Mouse (Mus musculus) hindbrain, embryonic 15.5 days (tissue): ENCODE measurements around the gene Kif22. TPM values are rescaled to one million over a fixed set of nuclear protein-coding genes. Genes with fewer than 3 reads are reported as not detected.
"Not testable (repeated sequence)": the region's sequence is repeated elsewhere in the genome, so short reads cannot be mapped to it uniquely, and the experiment has no call there.

Source experiments
- ATAC-seq: fragments of 200-750 bp; cut with Nextera tagmentation; 2 replicates; pipeline ENCODE4 v1.8.0; 2017; ENCODE audit warnings: low read depth, moderate number of reproducible peaks, moderate TSS enrichment; ENCODE audit not compliant: low FRiP score
- H3K27ac ChIP-seq: fragments of 300-500 bp; sonication (generic); replicated peaks from 2 replicates; pipeline ENCODE4 v1.5.1; 2015; ENCODE audit warnings: mild to moderate bottlenecking, inconsistent platforms
- H3K27me3 ChIP-seq: fragments of 300-500 bp; sonication (generic); 2 replicates; pipeline ENCODE4 v1.6.1; 2015; ENCODE audit warnings: control low read depth, inconsistent platforms
- H3K36me3 ChIP-seq: fragments of 300-500 bp; sonication (generic); 2 replicates; pipeline ENCODE4 v1.6.1; 2015; ENCODE audit warnings: control low read depth, inconsistent platforms
- H3K4me1 ChIP-seq: fragments of 300-500 bp; sonication (generic); replicated peaks from 2 replicates; pipeline ENCODE4 v1.6.1; 2015; ENCODE audit warnings: control low read depth, inconsistent platforms
- H3K4me2 ChIP-seq: fragments of 300-500 bp; sonication (generic); 2 replicates; pipeline ENCODE4 v1.6.1; 2015; ENCODE audit warnings: moderate library complexity, mild to moderate bottlenecking, inconsistent platforms
- H3K4me3 ChIP-seq: fragments of 300-500 bp; sonication (generic); 2 replicates; pipeline ENCODE4 v1.5.1; 2015; ENCODE audit warnings: mild to moderate bottlenecking, inconsistent platforms
- H3K9ac ChIP-seq: fragments of 300-500 bp; sonication (generic); 2 replicates; pipeline ENCODE4 v1.6.1; 2015; ENCODE audit warnings: inconsistent platforms
- H3K9me3 ChIP-seq: fragments of 300-500 bp; sonication (generic); 2 replicates; pipeline ENCODE4 v1.6.1; 2016; ENCODE audit warnings: control low read depth, inconsistent platforms
- WGBS: fragments of 180-500 bp; shearing (Covaris S2); methylation state at CpG from one replicate; pipeline ENCODE4 v1.1.7; 2015; 5-methylcytosine and 5-hydroxymethylcytosine counted together
- polyA plus RNA-seq: library from polyadenylated mRNA; unstranded; fragments of >200 nt; fragmentation: Nextera tagmentation; extraction: Ambion mirVana; gene quantifications from 2 replicates; pipeline ENCODE4 v1.2.1, GENCODE M21; 2015

Kif22 gene
- polyA plus RNA-seq = 26.1 and 31.7 TPM in 2 replicates

DNA sequence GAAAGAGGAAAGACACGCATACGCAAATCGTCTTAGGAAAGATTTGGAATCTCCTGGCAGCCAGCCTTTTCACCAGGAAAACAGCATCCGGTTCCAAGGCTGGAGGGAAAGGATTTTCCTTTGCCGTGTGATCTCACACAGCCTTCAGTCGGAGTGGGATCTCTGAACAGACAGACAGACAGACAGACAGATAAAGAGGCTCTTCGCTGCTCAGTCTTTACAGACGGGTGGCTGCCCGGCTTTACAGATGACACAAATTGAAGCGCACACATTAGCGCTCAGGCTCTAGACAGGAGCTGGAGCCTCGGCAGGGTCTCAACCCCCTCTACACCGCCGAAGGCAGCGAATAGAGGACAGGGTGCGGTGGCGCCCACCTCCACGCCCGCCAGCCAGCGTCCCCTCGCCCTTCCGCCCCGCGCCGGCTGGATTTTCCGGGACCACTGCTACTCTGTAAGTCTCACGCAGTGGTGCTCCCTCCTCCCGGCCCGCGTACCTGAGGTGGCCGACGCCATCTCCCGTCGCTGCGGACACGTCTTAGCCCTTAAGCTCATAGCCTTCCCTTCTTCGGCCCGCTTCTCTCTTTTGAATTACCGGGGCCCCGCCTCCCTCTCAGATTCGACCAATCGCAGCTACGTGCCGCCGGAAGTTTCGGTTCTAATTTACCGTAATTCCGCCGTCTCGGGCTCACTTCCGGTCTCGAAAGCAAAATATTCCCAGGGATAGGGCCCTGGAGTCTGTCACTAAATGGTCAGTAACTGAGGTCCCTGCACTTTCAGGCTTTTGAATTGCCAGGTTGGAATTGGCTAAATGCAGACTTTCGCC is at the start of gene Kif22:
Kif22 (minus strand) TSS at position 621 of the 822 bp plus-strand sequence.
- WGBS = under 1% methylated on average over 53 of the region's 53 CpGs
- no peaks in the 10 kb centered on the region for H3K27me3 ChIP-seq
- H3K4me1 ChIP-seq = peaks cover 8% of the 10 kb centered on the region

GRCm38 (mm10) chr7:127091114-127091896 is 49.0 kb upstream of the Kif22 start, which contains the start of gene AI467606:
Gene AI467606 (plus strand): TSS chr7:127091359.
- no peaks in the 10 kb centered on the region for H3K27me3 ChIP-seq
- no peak within 1 kb of the TSS for H3K4me3 ChIP-seq
- H3K9ac ChIP-seq = no peak within 1 kb of the TSS
- 0 out of 2 replicates have a peak within 1 kb of the TSS, but pooled peaks have one; percentile 9 for H3K4me2 ChIP-seq
- H3K27ac ChIP-seq = no peak within 1 kb of the TSS
- no peak for ATAC-seq
- H3K4me1 ChIP-seq = peaks cover 4% of the 10 kb centered on the region; the same call in 1 of the 2 replicates
- WGBS = 72% methylated on average over 16 of the region's 16 CpGs
- no peaks in the 10 kb centered on the region for H3K36me3 ChIP-seq
- H3K9me3 ChIP-seq = no peaks in the 10 kb centered on the region

More for the DNA sequence above, at the start of gene Kif22:
- H3K4me2 ChIP-seq = peak within 1 kb of the TSS; percentile 97
- peak within 1 kb of the TSS; percentile 60 for H3K4me3 ChIP-seq
- H3K9ac ChIP-seq = peak within 1 kb of the TSS; percentile 61
- peak within 1 kb of the TSS; percentile 69 for H3K27ac ChIP-seq
- no peaks in the 10 kb centered on the region for H3K9me3 ChIP-seq
- ATAC-seq = peak; percentile 90
- no peaks in the 10 kb centered on the region for H3K36me3 ChIP-seq

GRCm38 (mm10) chr7:127090154-127091113 is 48.2 kb upstream of the Kif22 start:
- no peaks in the 10 kb centered on the region for H3K9me3 ChIP-seq
- no peaks in the 10 kb centered on the region for H3K36me3 ChIP-seq
- no peaks in the 10 kb centered on the region for H3K27me3 ChIP-seq
- 87% methylated on average over 20 of the region's 20 CpGs for WGBS
- no peak overlapping the region for H3K9ac ChIP-seq
- H3K4me1 ChIP-seq = peaks cover 4% of the 10 kb centered on the region; the same call in 1 of the 2 replicates
- no peak overlapping the region for H3K4me3 ChIP-seq
- H3K4me2 ChIP-seq = no peak overlapping the region
- no peak for ATAC-seq
- no peak overlapping the region for H3K27ac ChIP-seq

DNA sequence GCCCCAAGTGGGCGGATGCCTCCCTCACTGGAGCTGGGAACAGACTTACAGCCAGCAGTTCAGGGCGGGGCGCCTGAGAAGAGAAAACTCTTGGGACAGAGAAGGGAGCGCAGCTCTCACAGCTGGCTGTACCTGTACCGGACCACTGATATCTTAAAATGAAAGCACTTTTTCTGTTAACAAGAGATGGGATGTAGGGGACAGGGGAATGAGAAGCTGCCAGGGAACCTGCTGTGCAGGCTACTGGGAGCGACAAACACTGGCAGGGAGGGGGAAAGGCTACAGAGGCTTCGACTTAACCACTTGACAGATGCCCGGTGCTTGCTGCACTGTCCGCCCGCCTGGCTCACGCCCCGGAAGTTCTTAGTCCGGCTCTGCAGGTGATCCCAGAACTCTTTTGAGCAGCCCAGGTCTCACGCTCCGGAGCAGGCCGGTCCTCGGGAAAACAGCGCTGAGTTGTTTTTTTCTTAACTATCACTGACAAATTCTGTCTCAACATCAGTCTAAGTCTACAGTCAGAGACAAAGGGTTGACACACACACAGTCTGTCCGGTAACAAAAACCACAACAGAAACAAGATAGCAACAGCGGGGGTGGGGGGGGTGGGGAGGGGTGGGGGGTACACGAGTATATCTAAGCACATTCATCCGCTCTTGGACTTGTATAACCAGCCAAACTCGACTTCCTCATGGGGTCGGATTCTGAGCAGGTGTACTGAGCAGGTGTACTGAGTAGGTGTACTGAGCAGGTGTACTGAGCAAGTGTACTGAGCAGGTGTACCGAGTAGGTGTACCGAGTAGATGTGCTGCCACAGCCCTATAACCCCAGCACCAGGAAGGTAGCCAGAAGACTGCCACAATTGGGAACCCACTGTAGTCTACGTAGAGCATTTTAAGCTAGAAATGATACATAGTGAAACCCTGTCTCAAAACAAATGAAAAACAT is 46.9 kb upstream of the Kif22 start:
- no peaks in the 10 kb centered on the region for H3K9me3 ChIP-seq
- WGBS = 25% methylated on average over 27 of the region's 27 CpGs
- H3K27me3 ChIP-seq = no peaks in the 10 kb centered on the region
- peak overlapping the region; percentile 56 for H3K4me2 ChIP-seq
- H3K4me3 ChIP-seq = peak overlapping the region; percentile 15
- no peaks in the 10 kb centered on the region for H3K36me3 ChIP-seq
- no peak for ATAC-seq
- H3K27ac ChIP-seq = no peak overlapping the region
- peaks cover 4% of the 10 kb centered on the region; the same call in 1 of the 2 replicates for H3K4me1 ChIP-seq
- H3K9ac ChIP-seq = no peak overlapping the region

- H3K9ac ChIP-seq = no peak overlapping the region
- H3K4me3 ChIP-seq = no peak overlapping the region
- ATAC-seq = no peak
- peaks cover 4% of the 10 kb centered on the region; the same call in 1 of the 2 replicates for H3K4me1 ChIP-seq
- H3K36me3 ChIP-seq = no peaks in the 10 kb centered on the region
- no peak overlapping the region for H3K4me2 ChIP-seq
- no peaks in the 10 kb centered on the region for H3K9me3 ChIP-seq
- H3K27ac ChIP-seq = no peak overlapping the region
- whole genome bisulfite sequencing = 92% methylated on average over 3 of the region's 3 CpGs
- H3K27me3 ChIP-seq = no peaks in the 10 kb centered on the region
Observed at GRCm38 (mm10) chr7:127088083-127088482, 45.8 kb upstream of the Kif22 start.

- H3K36me3 ChIP-seq, H3K27me3 ChIP-seq, H3K4me3 ChIP-seq, H3K9ac ChIP-seq, H3K4me1 ChIP-seq, H3K9me3 ChIP-seq, ATAC-seq, H3K4me2 ChIP-seq, H3K27ac ChIP-seq: not testable (repeated sequence)
- 86% methylated on average over 6 of the region's 6 CpGs for WGBS
Observed at GRCm38 (mm10) chr7:127087278-127088010, 45.2 kb upstream of the Kif22 start, which contains the start of gene Zg16. Gene Zg16 (minus strand): TSS chr7:127087328.

GRCm38 (mm10) chr7:127085751-127086150 is 43.5 kb upstream of the Kif22 start:
- H3K9ac ChIP-seq, H3K27ac ChIP-seq, H3K9me3 ChIP-seq, H3K36me3 ChIP-seq, H3K4me1 ChIP-seq, H3K27me3 ChIP-seq, H3K4me3 ChIP-seq, H3K4me2 ChIP-seq, ATAC-seq: not testable (repeated sequence)
- 61% methylated on average over 6 of the region's 6 CpGs for WGBS

GRCm38 (mm10) chr7:127084794-127085193 is 42.5 kb upstream of the Kif22 start:
- WGBS = 75% methylated on average over 2 of the region's 2 CpGs
- Histone ChIP-seq H3K4me1 (peaks cover 4% of the 10 kb centered on the region; the same call in 1 of the 2 replicates), H3K36me3 (no peaks in the 10 kb centered on the region), H3K4me3 (no peak overlapping the region), H3K4me2 (no peak overlapping the region), H3K9ac (no peak overlapping the region), H3K9me3 (no peaks in the 10 kb centered on the region), H3K27ac (no peak overlapping the region), H3K27me3 (no peaks in the 10 kb centered on the region)
- ATAC-seq = no peak

- H3K4me2 ChIP-seq = no peak overlapping the region
- no peaks in the 10 kb centered on the region for H3K36me3 ChIP-seq
- 87% methylated on average over 4 of the region's 4 CpGs for WGBS
- H3K27ac ChIP-seq = no peak overlapping the region
- no peak for ATAC-seq
- no peaks in the 10 kb centered on the region for H3K4me1 ChIP-seq
- no peak overlapping the region for H3K4me3 ChIP-seq
- H3K27me3 ChIP-seq = no peaks in the 10 kb centered on the region
- H3K9ac ChIP-seq = no peak overlapping the region
- H3K9me3 ChIP-seq = no peaks in the 10 kb centered on the region
Observed at GRCm38 (mm10) chr7:127083689-127084088, 41.4 kb upstream of the Kif22 start.

DNA sequence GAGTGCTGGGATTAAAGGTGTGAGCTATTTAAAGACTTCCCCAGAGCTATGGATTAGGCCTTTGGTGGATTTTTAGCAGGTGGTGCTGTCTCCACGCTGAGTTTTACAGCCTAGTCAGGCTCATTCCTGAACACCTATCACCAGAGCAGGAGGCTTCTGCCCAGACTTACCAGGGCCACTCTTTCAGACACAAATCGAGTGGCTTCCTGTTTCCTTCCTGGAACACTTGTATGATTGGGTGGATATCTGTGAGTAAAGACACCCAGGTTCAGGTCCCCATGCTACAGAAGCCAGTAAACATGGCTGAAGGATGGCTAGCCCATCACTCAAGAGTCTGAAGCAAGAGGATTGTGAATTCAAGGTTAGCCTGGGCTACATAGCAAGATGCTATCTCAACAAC is 40.7 kb upstream of the Kif22 start:
- 67% methylated on average over 2 of the region's 2 CpGs for WGBS
- ATAC-seq = no peak
- H3K4me1 ChIP-seq = no peaks in the 10 kb centered on the region
- no peak overlapping the region for H3K27ac ChIP-seq
- no peaks in the 10 kb centered on the region for H3K9me3 ChIP-seq
- no peaks in the 10 kb centered on the region for H3K27me3 ChIP-seq
- no peak overlapping the region for H3K4me3 ChIP-seq
- H3K9ac ChIP-seq = no peak overlapping the region
- no peak overlapping the region for H3K4me2 ChIP-seq
- H3K36me3 ChIP-seq = no peaks in the 10 kb centered on the region
